Mouse (Mus musculus): ENCODE results near the gene Gm11563.
"Not testable (repeated sequence)": the region's sequence is repeated elsewhere in the genome, so short reads cannot be mapped to it uniquely, and the experiment has no call there.

Gene Gm11563

GRCm38 (mm10) chr11:99658467-99659010 lies at the start of gene Gm11563:
TSS of gene Gm11563 (minus strand) at chr11:99658960.
- DNase-seq (ENCODE audit: low read depth, low spot score), result not testable (repeated sequence)

GRCm38 (mm10) chr11:99690463-99690862 lies 31.7 kb upstream of the Gm11563 start, which contains the start of gene Gm14190:
TSS of gene Gm14190 (minus strand) at chr11:99690740.
- no peak for DNase-seq (ENCODE audit: low read depth, low spot score)

- not testable (repeated sequence) for DNase-seq (ENCODE audit: low read depth, low spot score)
These were observed 26.5 kb upstream of the Gm11563 start for GRCm38 (mm10) chr11:99685235-99685634.

- DNase-seq (ENCODE audit: low read depth, low spot score), result no peak
These were observed 24.7 kb upstream of the Gm11563 start for GRCm38 (mm10) chr11:99683481-99683880.

GRCm38 (mm10) chr11:99665860-99666259 lies 7.1 kb upstream of the Gm11563 start, which contains the start of gene Krtap4-6:
TSS of gene Krtap4-6 (minus strand) at chr11:99665960.
- DNase-seq (ENCODE audit: low read depth, low spot score), result no peak

- DNase-seq (ENCODE audit: low read depth, low spot score), result no peak
These were observed 4.0 kb upstream of the Gm11563 start for GRCm38 (mm10) chr11:99662802-99663201.

- no peak for DNase-seq (ENCODE audit: low read depth, low spot score)
These were observed 496 bp upstream of the Gm11563 start for GRCm38 (mm10) chr11:99659256-99659655.

GRCm38 (mm10) chr11:99657051-99657450 lies 1.7 kb downstream of the Gm11563 start:
- DNase-seq (ENCODE audit: low read depth, low spot score), result no peak

GRCm38 (mm10) chr11:99650136-99650535 lies 8.6 kb downstream of the Gm11563 start, which contains the start of gene Gm11555:
TSS of gene Gm11555 (minus strand) at chr11:99650236.
- DNase-seq (ENCODE audit: low read depth, low spot score), result no peak

- DNase-seq (ENCODE audit: low read depth, low spot score), result no peak
These were observed 12.3 kb downstream of the Gm11563 start for GRCm38 (mm10) chr11:99646444-99646843.

GRCm38 (mm10) chr11:99644351-99644750 lies 14.4 kb downstream of the Gm11563 start:
- no peak for DNase-seq (ENCODE audit: low read depth, low spot score)

- not testable (repeated sequence) for DNase-seq (ENCODE audit: low read depth, low spot score)
These were observed 15.1 kb downstream of the Gm11563 start, which contains the start of gene Krtap4-7 for GRCm38 (mm10) chr11:99643635-99644139. TSS of gene Krtap4-7 (minus strand) at chr11:99644089.

GRCm38 (mm10) chr11:99640926-99641325 lies 17.8 kb downstream of the Gm11563 start:
- no peak for DNase-seq (ENCODE audit: low read depth, low spot score)

GRCm38 (mm10) chr11:99637086-99637485 lies 21.7 kb downstream of the Gm11563 start:
- no peak for DNase-seq (ENCODE audit: low read depth, low spot score)

- DNase-seq (ENCODE audit: low read depth, low spot score), result no peak
These were observed 24.1 kb downstream of the Gm11563 start, which contains the start of gene Krtap4-2 for GRCm38 (mm10) chr11:99634653-99635134. TSS of gene Krtap4-2 (minus strand) at chr11:99635084.

- no peak for DNase-seq (ENCODE audit: low read depth, low spot score)
These were observed 25.5 kb downstream of the Gm11563 start for GRCm38 (mm10) chr11:99633293-99633692.

- no peak for DNase-seq (ENCODE audit: low read depth, low spot score)
These were observed 27.9 kb downstream of the Gm11563 start for GRCm38 (mm10) chr11:99630890-99631289.

GRCm38 (mm10) chr11:99628138-99628537 lies 30.6 kb downstream of the Gm11563 start, which contains the start of gene Krtap4-1:
TSS of gene Krtap4-1 (minus strand) at chr11:99628238.
- DNase-seq (ENCODE audit: low read depth, low spot score), result no peak

GRCm38 (mm10) chr11:99620335-99620734 lies 38.4 kb downstream of the Gm11563 start, which contains the start of gene Gm11562:
TSS of gene Gm11562 (minus strand) at chr11:99620435.
- DNase-seq (ENCODE audit: low read depth, low spot score), result no peak

- no peak for DNase-seq (ENCODE audit: low read depth, low spot score)
These were observed 43.9 kb downstream of the Gm11563 start, which contains the start of gene Krtap2-4 for GRCm38 (mm10) chr11:99614796-99615363. TSS of gene Krtap2-4 (minus strand) at chr11:99614846.

GRCm38 (mm10) chr11:99610089-99610488 lies 48.7 kb downstream of the Gm11563 start, which contains the start of gene Gm11937:
TSS of gene Gm11937 (minus strand) at chr11:99610189.
- not testable (repeated sequence) for DNase-seq (ENCODE audit: low read depth, low spot score)

GRCm38 (mm10) chr11:99609126-99609525 lies 49.6 kb downstream of the Gm11563 start:
- no peak for DNase-seq (ENCODE audit: low read depth, low spot score)

Measured in CD4-positive, CD25-positive, alpha-beta regulatory T cell, adult 2 months (primary cell).